Mouse (Mus musculus): Measurements from ENCODE around the gene Atoh8.

Atoh8 gene

GRCm38 (mm10) chr6:72189061-72189863 is 46.1 kb downstream of the Atoh8 start:
- peak in 1 of 2 experiments; percentile 50 for DNase-seq

GRCm38 (mm10) chr6:72186809-72187208 is 48.6 kb downstream of the Atoh8 start:
- peak in 1 of 2 experiments; percentile 14 for DNase-seq

GRCm38 (mm10) chr6:72185893-72186490 is 49.4 kb downstream of the Atoh8 start:
- peak; percentile 95 to 98 for DNase-seq

GRCm38 (mm10) chr6:72184576-72184975 is 50.8 kb downstream of the Atoh8 start:
- DNase-seq, result no peak

- DNase-seq, result no peak
Measured at GRCm38 (mm10) chr6:72179562-72180502, 55.5 kb downstream of the Atoh8 start.

- DNase-seq, result no peak
Measured at GRCm38 (mm10) chr6:72179006-72179405, 56.4 kb downstream of the Atoh8 start.

- no peak for DNase-seq
Measured at GRCm38 (mm10) chr6:72177417-72177816, 58.0 kb downstream of the Atoh8 start.

- DNase-seq, result no peak
Measured at GRCm38 (mm10) chr6:72176004-72176403, 59.4 kb downstream of the Atoh8 start.

- no peak for DNase-seq
Measured at GRCm38 (mm10) chr6:72175419-72175818, 60.0 kb downstream of the Atoh8 start.

GRCm38 (mm10) chr6:72173350-72173749 is 62.0 kb downstream of the Atoh8 start:
- no peak for DNase-seq

GRCm38 (mm10) chr6:72171391-72171790 is 64.0 kb downstream of the Atoh8 start:
- DNase-seq, result no peak

- no peak for DNase-seq
Measured at GRCm38 (mm10) chr6:72165907-72166306, 69.5 kb downstream of the Atoh8 start.

- DNase-seq, result peak; percentile 93 to 94
Measured at GRCm38 (mm10) chr6:72164321-72165275, 70.8 kb downstream of the Atoh8 start.

- no peak for DNase-seq
Measured at GRCm38 (mm10) chr6:72162155-72162890, 73.1 kb downstream of the Atoh8 start.

GRCm38 (mm10) chr6:72161751-72162150 is 73.6 kb downstream of the Atoh8 start:
- no peak for DNase-seq

- no peak for DNase-seq
Measured at GRCm38 (mm10) chr6:72160991-72161390, 74.4 kb downstream of the Atoh8 start.

GRCm38 (mm10) chr6:72159861-72160395 is 75.4 kb downstream of the Atoh8 start:
- DNase-seq, result no peak

- no peak for DNase-seq
Measured at GRCm38 (mm10) chr6:72158966-72159764, 76.2 kb downstream of the Atoh8 start.
